Mouse (Mus musculus) c-Kit-negative CD71-positive TER-119-positive erythroid progenitor cells, embryonic 14.5 days (primary cell): ENCODE measurements at regions not wholly inside any gene's neighbourhood (a gene's known extent, or its start where the extent isn't known, plus 50 kb on each side); places are given as distances from the start of the nearest gene placed in this dataset.

ENCODE experiments used
- DNase-seq: peaks from one replicate; pipeline ENCODE4 v3.0.0-alpha.2; 2013; ENCODE audit warnings: low read depth, low spot score

DNA sequence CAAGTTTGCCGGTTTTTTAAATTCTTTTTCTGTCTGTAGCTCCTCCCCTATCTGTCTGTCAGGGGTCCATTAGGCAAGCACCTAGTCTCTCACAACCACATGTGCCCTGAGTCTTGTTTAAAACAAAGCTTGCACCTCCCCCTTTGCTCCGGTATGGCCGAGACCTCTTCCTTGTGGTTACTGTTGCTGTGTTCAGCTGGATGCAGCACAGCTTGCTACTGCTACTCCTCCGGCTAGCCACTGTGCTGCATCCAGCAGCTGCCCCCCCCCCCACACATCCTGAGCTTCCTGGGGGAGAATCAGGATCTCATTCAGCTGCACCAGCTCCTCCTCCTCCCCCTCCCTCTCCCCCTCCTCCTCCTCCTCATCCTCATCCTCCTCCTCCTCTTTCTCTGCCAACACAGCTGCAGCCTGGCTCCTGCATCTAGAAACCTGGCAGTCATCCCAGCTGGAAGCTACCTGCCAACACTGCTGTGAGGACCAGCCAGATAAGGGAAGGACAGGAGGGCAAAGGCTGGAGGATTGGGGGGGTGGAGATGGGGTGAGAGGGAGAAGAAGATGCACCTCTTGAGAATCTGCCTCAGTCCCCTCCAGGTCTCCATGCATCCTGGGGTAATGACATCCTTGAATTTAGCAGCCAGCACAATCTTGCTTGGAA is 114.8 kb upstream of the Tmem260 start:
- DNase-seq = no peak

DNA sequence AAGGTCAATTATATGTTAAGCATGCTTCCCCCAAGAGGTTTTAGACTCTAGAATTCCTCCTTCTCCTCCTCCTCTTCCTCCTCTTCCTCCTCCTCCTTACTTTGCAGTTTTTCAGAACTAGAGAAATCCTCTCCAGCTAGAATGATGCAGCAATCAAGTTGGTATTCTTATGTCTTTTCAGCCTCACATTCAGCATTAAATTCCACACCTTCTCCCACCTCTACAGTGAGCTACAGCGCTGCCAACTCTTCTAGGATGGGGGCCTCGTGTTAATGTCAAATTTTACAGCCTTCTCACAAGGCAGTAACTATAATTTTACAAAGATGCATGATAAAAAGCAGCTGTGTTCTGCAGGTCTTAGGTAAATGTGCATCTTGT is 114.3 kb upstream of the Tmem260 start:
- DNase-seq = no peak

DNA sequence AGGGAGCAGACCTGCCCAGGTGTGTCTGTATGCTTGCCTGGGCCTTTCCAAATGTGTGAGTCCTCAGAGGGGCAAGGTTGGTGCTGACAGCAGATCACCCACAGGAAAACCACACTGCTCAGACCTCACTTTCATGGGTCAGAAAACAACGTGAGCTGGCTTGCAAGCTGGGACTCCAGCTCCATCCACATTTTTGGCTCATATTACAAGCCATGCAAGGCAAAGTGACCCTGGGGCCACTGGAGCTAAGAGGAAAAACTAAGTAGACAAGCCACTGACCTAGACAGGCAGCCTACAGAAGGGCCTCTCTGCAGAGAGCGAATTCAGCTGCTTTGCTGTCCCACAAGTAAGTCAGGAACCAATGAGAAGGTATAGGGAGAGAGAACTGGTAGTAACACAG is 113.7 kb upstream of the Tmem260 start:
- no peak for DNase-seq

- no peak for DNase-seq
Measured at GRCm38 (mm10) chr14:48332660-48333059, 113.3 kb upstream of the Tmem260 start.

DNA sequence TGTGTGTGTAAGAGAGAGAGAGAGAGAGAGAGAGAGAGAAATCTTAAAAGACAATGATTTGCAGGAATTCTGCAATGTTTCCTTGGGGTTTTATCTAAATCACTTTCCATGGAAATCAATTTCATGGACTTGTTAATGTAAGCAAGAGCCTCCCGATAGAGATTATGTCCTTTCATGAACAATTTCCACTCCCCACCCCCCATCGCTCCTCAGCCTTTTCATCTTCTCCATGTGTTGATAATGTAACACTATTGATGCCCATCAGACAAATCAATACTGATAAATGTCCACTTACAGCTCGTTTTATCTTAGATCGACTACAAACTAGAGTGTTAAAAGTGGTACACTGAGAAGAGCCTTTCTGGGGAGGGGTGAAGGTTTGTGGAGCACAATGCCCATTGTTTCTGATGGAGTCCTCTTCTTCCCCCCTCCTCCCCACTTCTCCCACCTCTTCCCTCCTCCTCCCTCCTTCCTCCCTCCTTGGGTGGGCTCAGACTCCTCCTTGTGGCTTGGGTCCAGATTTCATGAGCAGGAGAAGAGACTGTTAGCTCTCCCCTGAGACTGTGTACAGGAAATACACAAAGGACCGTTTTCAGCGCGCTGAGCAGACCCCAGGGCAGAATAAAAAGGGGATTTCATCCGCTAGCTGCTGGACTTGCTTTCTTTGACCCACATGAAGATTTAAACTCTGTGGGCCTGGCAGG is 111.7 kb upstream of the Tmem260 start:
- no peak for DNase-seq

- no peak for DNase-seq
Measured at GRCm38 (mm10) chr14:48339434-48339833, 106.5 kb upstream of the Tmem260 start.

- no peak for DNase-seq
Measured at GRCm38 (mm10) chr14:48342944-48343343, 103.0 kb upstream of the Tmem260 start.

DNA sequence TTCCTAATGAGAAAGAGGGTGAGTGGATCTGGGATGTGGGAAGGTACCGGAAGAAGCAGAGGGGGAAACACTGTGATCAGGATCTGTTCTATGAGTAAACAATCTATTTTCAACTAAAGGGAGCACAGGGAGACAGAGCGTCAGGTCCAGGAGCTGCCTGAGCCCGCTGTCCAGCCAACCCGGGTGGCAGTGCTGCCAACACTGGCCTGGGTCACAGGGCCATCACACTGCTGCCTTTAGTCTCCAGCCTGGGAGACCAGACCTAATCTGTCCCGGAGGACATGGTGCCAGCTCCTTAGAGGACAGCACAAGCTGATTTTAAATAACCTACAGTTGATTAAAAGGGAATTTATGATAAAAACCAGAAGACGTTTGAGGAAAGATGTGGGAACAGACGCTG is 100.0 kb upstream of the Tmem260 start:
- DNase-seq = no peak

DNA sequence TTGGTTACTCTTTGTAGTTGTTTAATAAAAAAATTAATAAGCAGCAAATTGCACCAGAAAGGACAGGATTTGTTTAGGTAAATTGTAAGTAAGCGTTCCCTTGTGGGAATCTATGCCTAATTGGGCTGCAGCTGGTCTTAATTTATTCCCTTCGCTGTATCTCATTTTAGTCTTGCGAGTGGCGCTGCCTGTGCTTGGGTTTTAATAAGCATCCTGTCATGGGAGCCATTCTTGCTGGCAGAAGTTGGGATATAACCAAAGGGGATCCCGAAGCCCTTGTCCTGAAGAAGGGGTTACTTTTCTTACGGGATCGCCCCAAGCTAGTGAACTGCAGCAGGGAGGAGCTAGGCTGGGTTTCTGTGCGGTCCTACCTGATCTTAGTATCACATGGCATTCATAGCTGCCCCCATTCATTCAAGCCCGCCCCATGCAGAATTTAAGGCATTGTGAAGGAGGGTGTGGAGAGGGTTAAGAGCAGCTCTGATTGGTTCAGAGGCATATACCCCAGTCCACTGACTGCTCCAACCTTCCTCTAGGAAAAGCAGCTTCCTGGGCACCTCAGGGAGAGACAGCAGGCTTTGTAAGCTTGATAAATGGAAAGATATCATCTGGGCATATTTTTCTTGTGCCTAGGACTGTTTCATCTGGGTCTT is 96.4 kb upstream of the Tmem260 start:
- DNase-seq = no peak

DNA sequence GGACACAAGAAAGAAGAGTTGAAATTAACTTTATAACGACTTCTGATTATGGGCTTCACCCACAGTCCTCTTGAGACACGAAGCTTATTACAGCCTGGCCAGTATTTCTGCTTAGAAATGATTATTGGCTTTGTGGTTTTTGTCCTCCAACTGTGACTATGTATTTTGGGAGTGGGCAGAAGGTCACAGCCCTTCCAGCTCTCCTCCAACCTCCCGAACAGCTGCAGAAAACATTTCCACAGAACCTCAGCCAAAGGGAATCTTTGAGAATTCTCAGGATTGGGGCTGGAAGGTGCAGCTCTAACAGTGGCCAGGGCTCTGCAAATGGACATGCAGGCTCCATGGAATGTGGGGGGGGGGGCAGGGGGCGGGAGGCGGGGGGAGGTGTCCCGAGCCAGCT is 94.3 kb upstream of the Tmem260 start:
- DNase-seq = no peak

GRCm38 (mm10) chr14:48352825-48353224 is 93.1 kb upstream of the Tmem260 start:
- DNase-seq = no peak

- DNase-seq = no peak
Measured at GRCm38 (mm10) chr14:48354176-48354575, 91.7 kb upstream of the Tmem260 start.

GRCm38 (mm10) chr14:48357441-48357840 is 88.5 kb upstream of the Tmem260 start:
- no peak for DNase-seq

DNA sequence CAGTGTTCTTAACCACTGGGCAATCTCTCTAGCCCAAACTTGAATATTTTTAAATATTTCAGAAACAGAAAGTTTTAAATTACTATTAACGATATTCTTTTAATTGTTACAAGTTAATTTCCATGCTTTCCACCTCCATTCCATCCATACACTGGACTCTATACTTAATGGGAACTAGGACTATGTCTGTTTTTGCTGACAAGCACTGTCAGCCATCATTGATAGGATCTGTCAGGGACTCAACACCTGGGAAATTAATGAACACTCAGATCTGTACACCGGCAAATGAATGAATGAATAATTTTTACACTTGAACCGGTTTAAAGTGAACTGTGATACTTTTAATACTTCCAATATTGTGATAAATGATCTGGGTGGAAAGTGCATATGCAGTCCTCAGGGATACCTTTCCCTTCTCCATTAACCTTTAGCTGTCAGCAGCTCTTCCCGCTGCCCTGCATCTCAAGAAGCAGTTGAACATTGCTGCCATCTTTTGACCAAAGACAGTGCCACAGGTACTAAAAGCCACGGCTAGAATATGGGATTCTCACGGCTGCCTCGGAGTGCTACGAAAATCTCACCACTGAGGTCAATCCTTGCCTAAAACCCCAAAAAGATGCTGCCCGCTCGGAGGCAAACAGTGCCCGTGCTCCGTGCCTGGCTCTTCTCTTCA is 87.3 kb upstream of the Tmem260 start:
- no peak for DNase-seq

DNA sequence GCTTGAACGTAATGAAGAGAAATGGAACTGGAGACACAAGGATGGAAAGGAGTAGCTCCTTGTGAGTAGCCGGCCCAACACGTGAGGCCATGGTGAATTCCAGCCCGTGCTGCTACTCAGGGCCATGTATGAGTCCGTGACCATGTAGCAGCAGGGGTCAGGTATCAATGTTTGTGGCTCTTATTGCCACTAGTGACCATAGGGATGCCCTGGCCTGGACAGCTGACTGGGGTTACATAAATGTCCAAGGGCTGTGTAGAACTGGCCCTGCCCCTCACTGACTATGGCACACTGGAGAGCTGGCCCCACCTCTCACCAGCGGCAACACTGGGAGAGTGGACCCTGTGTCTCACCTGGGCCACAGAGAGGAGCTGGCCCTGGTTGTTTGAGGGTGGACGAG is 84.1 kb upstream of the Tmem260 start:
- no peak for DNase-seq

DNA sequence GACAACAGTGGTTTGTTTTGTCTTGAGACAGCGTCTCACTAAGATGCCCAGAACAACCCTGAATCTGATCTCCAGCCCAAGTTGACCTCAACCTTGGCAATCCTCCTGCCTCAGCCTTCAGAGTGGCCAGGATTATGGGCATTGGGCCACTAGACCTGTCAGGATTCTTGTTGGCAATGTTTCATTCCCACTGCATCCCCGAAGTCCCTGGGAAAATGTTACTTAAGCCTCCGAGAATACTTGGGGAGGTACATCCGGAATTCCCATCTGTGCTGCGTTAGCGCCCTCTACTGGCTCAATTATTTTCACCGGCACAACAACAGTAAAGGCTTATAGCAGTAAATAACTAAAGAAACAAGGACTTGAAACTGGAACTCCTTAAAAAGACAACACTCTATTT is 78.9 kb upstream of the Tmem260 start:
- DNase-seq = peak; percentile 6

DNA sequence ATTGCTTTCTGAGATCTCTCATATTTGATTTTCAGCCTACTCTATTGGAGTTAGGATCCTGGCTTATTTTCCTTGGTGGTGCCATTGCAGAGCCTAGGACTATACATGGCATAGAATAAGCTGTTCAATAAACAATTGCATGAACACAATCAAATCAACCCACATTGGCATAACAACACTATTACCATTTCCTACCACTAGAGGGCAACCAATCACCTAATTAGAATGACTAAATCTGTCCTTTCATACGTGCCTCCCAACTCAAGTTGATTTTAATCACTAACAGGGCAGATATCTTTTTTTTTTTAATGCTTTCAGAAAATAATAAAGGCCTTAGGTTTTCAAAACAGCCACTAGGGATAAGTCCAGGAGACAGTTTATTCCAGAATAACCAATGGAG is 75.6 kb upstream of the Tmem260 start:
- DNase-seq = peak; percentile 16

- no peak for DNase-seq
Measured at GRCm38 (mm10) chr14:48371766-48372165, 74.2 kb upstream of the Tmem260 start.

DNA sequence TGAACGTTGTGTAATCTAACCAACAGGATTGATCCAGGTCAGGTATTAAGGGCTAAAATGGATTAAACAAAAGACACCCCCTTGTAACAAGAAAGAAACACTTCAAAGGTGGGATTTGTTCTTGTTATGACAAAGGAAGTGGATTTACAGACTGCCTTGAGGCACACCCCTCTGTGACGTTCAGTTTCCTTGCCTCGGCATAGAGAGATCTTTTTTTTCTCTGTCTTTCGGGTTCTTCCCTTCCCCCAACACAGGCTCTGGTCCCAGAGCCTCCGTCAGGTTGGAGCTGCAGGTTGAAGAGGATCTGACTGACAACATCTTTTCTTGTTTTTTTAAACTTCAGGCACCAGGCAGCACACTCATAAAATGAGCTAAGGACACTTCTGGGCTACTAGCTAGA is 69.8 kb upstream of the Tmem260 start:
- no peak for DNase-seq
